14 mouse cellular contexts compared by ENCODE assay signal in genomic region chr5:121686113-121686898, GRCm38 (mm10). TPM values are rescaled to one million over a fixed set of nuclear protein-coding genes. Genes with fewer than 3 reads are reported as not detected.
DNase-seq lines count a peak whose midpoint lies in the region; ATAC-seq and TF ChIP-seq lines count a peak whose summit lies in the region.
"Had no signal": no experiment of that assay in that cellular context is flagged by ENCODE, and none has a peak within 500 bp of the region (broad histone marks: within the 10 kb centered on the region; RNA-seq: fewer than 3 reads in every experiment).

No protein-coding gene starts in this region.

- no peak for ATAC-seq in heart, embryonic 11.5 days (replicated peaks; ENCODE audit: insufficient number of reproducible peaks, low FRiP score, low TSS enrichment)
- ATAC-seq in lung, embryonic 14.5 days (ENCODE audit: insufficient read depth) = no peak
- ATAC-seq in kidney, postnatal 0 days (replicated peaks; ENCODE audit: low FRiP score, low read depth) = 0 out of 2 replicates have a peak, but pooled peaks have one; percentile 59
- ATAC-seq in stomach, postnatal 0 days (ENCODE audit: low FRiP score, low TSS enrichment) = no peak
- ATAC-seq: forebrain, embryonic 13.5 days; inflammation-experienced regulatory T-cells, adult 6 months had no signal

- WGBS in heart, embryonic 11.5 days (ENCODE audit: insufficient replicate concordance) = 41% methylated on average over 15 of the region's 15 CpGs
- WGBS in lung, embryonic 14.5 days = 72% methylated on average over 15 of the region's 15 CpGs
- WGBS in kidney, postnatal 0 days = 63% methylated on average over 15 of the region's 15 CpGs
- WGBS in stomach, postnatal 0 days = 70% methylated on average over 15 of the region's 15 CpGs

- no peak for TF ChIP-seq CTCF in lung, embryonic 14.5 days (IDR thresholded peaks at IDR 0.05; ENCODE audit: low read depth)
- peak; percentile 50 for TF ChIP-seq CTCF in kidney, postnatal 0 days (IDR thresholded peaks at IDR 0.05; ENCODE audit: low read depth)
- peak; percentile 53 for TF ChIP-seq CTCF in stomach, postnatal 0 days (IDR thresholded peaks at IDR 0.05; ENCODE audit: low read depth)

- H3K9me3 ChIP-seq in heart, embryonic 11.5 days (replicated peaks; ENCODE audit: control insufficient read depth, low read length) = no peaks in the 10 kb centered on the region
- no peaks in the 10 kb centered on the region for H3K9me3 ChIP-seq in lung, embryonic 14.5 days (ENCODE audit: low read depth, low read length)
- H3K9me3 ChIP-seq in kidney, postnatal 0 days (replicated peaks; ENCODE audit: low read length) = no peaks in the 10 kb centered on the region
- no peaks in the 10 kb centered on the region for H3K9me3 ChIP-seq in stomach, postnatal 0 days (ENCODE audit: control insufficient read depth, low read length)
- H3K9me3 ChIP-seq: embryonic facial prominence, embryonic 13.5 days; forebrain, embryonic 13.5 days had no signal

- no peak for DNase-seq in heart, postnatal 36 days
- peak; percentile 8 for DNase-seq in lung, embryonic 14.5 days
- DNase-seq in lung, postnatal 36 days = no peak
- DNase-seq in kidney, postnatal 0 days (ENCODE audit: low spot score) = no peak
- no peak for DNase-seq in stomach, postnatal 0 days (ENCODE audit: low spot score)
- no peak for DNase-seq in spleen, postnatal 14 days (ENCODE audit: low spot score in 2 of 2)
- no peak for DNase-seq in adrenal gland, postnatal 36 days
- DNase-seq: cerebellum, adult 9-10 months; gastrocnemius, postnatal 36 days; thymus, adult 2 months had no signal

- H3K27me3 ChIP-seq in heart, embryonic 11.5 days (ENCODE audit: control insufficient read depth, insufficient read depth, low read length) = no peaks in the 10 kb centered on the region
- no peaks in the 10 kb centered on the region for H3K27me3 ChIP-seq in lung, embryonic 14.5 days (ENCODE audit: insufficient read depth, low read length)
- H3K27me3 ChIP-seq in kidney, postnatal 0 days (ENCODE audit: insufficient read depth, low read length) = no peaks in the 10 kb centered on the region
- H3K27me3 ChIP-seq in stomach, postnatal 0 days (ENCODE audit: control insufficient read depth, insufficient read depth, low read length) = no peaks in the 10 kb centered on the region
- H3K27me3 ChIP-seq: embryonic facial prominence, embryonic 13.5 days; forebrain, embryonic 13.5 days had no signal

- H3K4me3 ChIP-seq in heart, embryonic 11.5 days (ENCODE audit: low read depth, low read length) = no peak overlapping the region
- no peak overlapping the region for H3K4me3 ChIP-seq in lung, embryonic 14.5 days (ENCODE audit: low read depth, low read length)
- H3K4me3 ChIP-seq in kidney, postnatal 0 days (replicated peaks; ENCODE audit: low read depth, low read length) = no peak overlapping the region
- no peak overlapping the region for H3K4me3 ChIP-seq in stomach, postnatal 0 days (ENCODE audit: low read depth, low read length)
- H3K4me3 ChIP-seq: embryonic facial prominence, embryonic 13.5 days; forebrain, embryonic 13.5 days had no signal

- H3K9ac ChIP-seq in heart, embryonic 11.5 days (ENCODE audit: low read depth, low read length) = peak overlapping the region; percentile 12
- H3K9ac ChIP-seq in lung, embryonic 14.5 days = no peak overlapping the region
- H3K9ac ChIP-seq in kidney, postnatal 0 days (ENCODE audit: low read depth, low read length) = no peak overlapping the region
- no peak overlapping the region for H3K9ac ChIP-seq in stomach, postnatal 0 days (ENCODE audit: low read length)
- H3K9ac ChIP-seq: embryonic facial prominence, embryonic 13.5 days; forebrain, embryonic 13.5 days had no signal

- intact Hi-C loops in heart, postnatal 36 days (cut with DNase I) = no loop called here

- peaks cover 17% of the 10 kb centered on the region for H3K36me3 ChIP-seq in heart, embryonic 11.5 days (ENCODE audit: control insufficient read depth, insufficient read depth, low read length)
- H3K36me3 ChIP-seq in lung, embryonic 14.5 days (ENCODE audit: insufficient read depth) = peaks cover 57% of the 10 kb centered on the region
- peaks cover 42% of the 10 kb centered on the region for H3K36me3 ChIP-seq in kidney, postnatal 0 days (ENCODE audit: insufficient read depth, low read length)
- peaks cover 24% of the 10 kb centered on the region for H3K36me3 ChIP-seq in stomach, postnatal 0 days (ENCODE audit: control insufficient read depth, insufficient read depth, low read length)

- H3K4me1 ChIP-seq in heart, embryonic 11.5 days (ENCODE audit: control insufficient read depth, insufficient read depth, low read length) = peaks cover 13% of the 10 kb centered on the region
- no peaks in the 10 kb centered on the region for H3K4me1 ChIP-seq in lung, embryonic 14.5 days (ENCODE audit: insufficient read depth)
- H3K4me1 ChIP-seq in kidney, postnatal 0 days (replicated peaks; ENCODE audit: insufficient read depth, low read length) = no peaks in the 10 kb centered on the region
- no peaks in the 10 kb centered on the region for H3K4me1 ChIP-seq in stomach, postnatal 0 days (replicated peaks; ENCODE audit: control insufficient read depth, insufficient read depth)
- H3K4me1 ChIP-seq: embryonic facial prominence, embryonic 13.5 days; forebrain, embryonic 13.5 days had no signal

- H3K4me2 ChIP-seq in heart, embryonic 11.5 days = peak overlapping the region; percentile 7; the same call in 1 of the 2 replicates
- no peak overlapping the region for H3K4me2 ChIP-seq in lung, embryonic 14.5 days
- H3K4me2 ChIP-seq in kidney, postnatal 0 days (ENCODE audit: low read length) = no peak overlapping the region
- no peak overlapping the region for H3K4me2 ChIP-seq in stomach, postnatal 0 days (replicated peaks; ENCODE audit: low read depth)
- H3K4me2 ChIP-seq: embryonic facial prominence, embryonic 13.5 days; forebrain, embryonic 13.5 days had no signal

- no peak for TF ChIP-seq EP300 in stomach, postnatal 0 days (optimal IDR thresholded peaks at IDR 0.05)

- H3K27ac ChIP-seq in heart, embryonic 11.5 days (ENCODE audit: low read depth, low read length) = peak overlapping the region; percentile 43; the same call in 1 of the 2 replicates
- H3K27ac ChIP-seq in lung, embryonic 14.5 days (ENCODE audit: low read depth) = no peak overlapping the region
- H3K27ac ChIP-seq in kidney, postnatal 0 days = peak overlapping the region; percentile 19; the same call in 1 of the 2 replicates
- H3K27ac ChIP-seq in stomach, postnatal 0 days (replicated peaks) = no peak overlapping the region
- H3K27ac ChIP-seq: embryonic facial prominence, embryonic 13.5 days; forebrain, embryonic 13.5 days had no signal

RNA-seq across cellular contexts. Expression of gene Atxn2, which starts 24.8 kb away (rescaled TPM):
- 76.9 and 80.6 TPM in 2 replicates for polyA plus RNA-seq in heart, embryonic 11.5 days (2014; fragmentation: Nextera tagmentation; extraction: Ambion mirVana)
- 100 to 1,000 TPM; 138 to 149 TPM for total RNA-seq in heart, postnatal 36 days (2021)
- polyA plus RNA-seq in lung, embryonic 14.5 days (2014; fragmentation: Nextera tagmentation; extraction: Ambion mirVana) = 79.2 and 83.9 TPM in 2 replicates
- polyA plus RNA-seq in kidney, postnatal 0 days (2015; fragmentation: Nextera tagmentation; extraction: Ambion mirVana) = 53.7 and 68.5 TPM in 2 replicates
- polyA plus RNA-seq in stomach, postnatal 0 days (2015; fragmentation: Nextera tagmentation; extraction: Ambion mirVana) = 30.5 and 35.6 TPM in 2 replicates
- total RNA-seq in adrenal gland, postnatal 36 days (2021) = 100 to 1,000 TPM; 158 to 166 TPM

RNA-seq across cellular contexts. Expression of gene Brap, which starts 25.9 kb away (rescaled TPM):
- polyA plus RNA-seq in heart, embryonic 11.5 days (2014; fragmentation: Nextera tagmentation; extraction: Ambion mirVana) = 23.9 and 30.7 TPM in 2 replicates
- total RNA-seq in heart, postnatal 36 days (2021) = 10 to 100 TPM; 29.8 to 31.9 TPM
- 39.1 and 40.9 TPM in 2 replicates for polyA plus RNA-seq in lung, embryonic 14.5 days (2014; fragmentation: Nextera tagmentation; extraction: Ambion mirVana)
- 37.3 and 39.2 TPM in 2 replicates for polyA plus RNA-seq in kidney, postnatal 0 days (2015; fragmentation: Nextera tagmentation; extraction: Ambion mirVana)
- polyA plus RNA-seq in stomach, postnatal 0 days (2015; fragmentation: Nextera tagmentation; extraction: Ambion mirVana) = 32.2 and 32.5 TPM in 2 replicates
- 10 to 100 TPM; 51.4 to 52.2 TPM for total RNA-seq in adrenal gland, postnatal 36 days (2021)

RNA-seq across cellular contexts. Expression of gene Acad10, which starts 26.0 kb away (rescaled TPM):
- polyA plus RNA-seq in heart, embryonic 11.5 days (2014; fragmentation: Nextera tagmentation; extraction: Ambion mirVana) = 1.1 and 1.5 TPM in 2 replicates
- total RNA-seq in heart, postnatal 36 days (2021) = 10 to 100 TPM; 19.8 to 23.8 TPM
- 1.5 and 3.0 TPM in 2 replicates for polyA plus RNA-seq in lung, embryonic 14.5 days (2014; fragmentation: Nextera tagmentation; extraction: Ambion mirVana)
- polyA plus RNA-seq in kidney, postnatal 0 days (2015; fragmentation: Nextera tagmentation; extraction: Ambion mirVana) = 7.6 and 8.2 TPM in 2 replicates
- polyA plus RNA-seq in stomach, postnatal 0 days (2015; fragmentation: Nextera tagmentation; extraction: Ambion mirVana) = 3.0 and 4.0 TPM in 2 replicates
- total RNA-seq in adrenal gland, postnatal 36 days (2021) = 10 to 100 TPM; 18.2 to 25.6 TPM

Comparison
In these comparisons a context has a peak if more than half of its experiments do, and no peak if none do; other contexts are left out.
1. H3K27ac ChIP-seq: peak in heart, embryonic 11.5 days (single experiment) and kidney, postnatal 0 days (single experiment); none in lung, embryonic 14.5 days (single experiment) and stomach, postnatal 0 days (single experiment).